Mouse (Mus musculus): Measurements from ENCODE around the gene Tunar.

Gene Tunar

GRCm38 (mm10) chr12:105333570-105333969 lies at the start of gene Tunar:
Gene Tunar (plus strand): TSS chr12:105333870.
- DNase-seq (ENCODE audit: low spot score in 2 of 2) = no peak

- DNase-seq (ENCODE audit: low spot score in 2 of 2) = peak in 1 of 2 experiments; percentile 32
These were observed 21.1 kb upstream of the Tunar start for GRCm38 (mm10) chr12:105312571-105313035.

GRCm38 (mm10) chr12:105314328-105314727 lies 19.3 kb upstream of the Tunar start:
- DNase-seq (ENCODE audit: low spot score in 2 of 2) = no peak

- DNase-seq (ENCODE audit: low spot score in 2 of 2) = no peak
These were observed 11.5 kb upstream of the Tunar start for GRCm38 (mm10) chr12:105322160-105322559.

- peak in 1 of 2 experiments; percentile 49 for DNase-seq (ENCODE audit: low spot score in 2 of 2)
These were observed 6.6 kb upstream of the Tunar start for GRCm38 (mm10) chr12:105327051-105327450.

- no peak for DNase-seq (ENCODE audit: low spot score in 2 of 2)
These were observed 5.3 kb upstream of the Tunar start for GRCm38 (mm10) chr12:105328396-105328795.

- DNase-seq (ENCODE audit: low spot score in 2 of 2) = no peak
These were observed 2.4 kb downstream of the Tunar start for GRCm38 (mm10) chr12:105336094-105336420.

- DNase-seq (ENCODE audit: low spot score in 2 of 2) = peak; percentile 52 to 60
These were observed 3.0 kb downstream of the Tunar start for GRCm38 (mm10) chr12:105336421-105337289.

- no peak for DNase-seq (ENCODE audit: low spot score in 2 of 2)
These were observed 3.8 kb downstream of the Tunar start for GRCm38 (mm10) chr12:105337290-105338005.

- DNase-seq (ENCODE audit: low spot score in 2 of 2) = no peak
These were observed 4.7 kb downstream of the Tunar start for GRCm38 (mm10) chr12:105338256-105338977.

- no peak for DNase-seq (ENCODE audit: low spot score in 2 of 2)
These were observed 7.9 kb downstream of the Tunar start for GRCm38 (mm10) chr12:105341523-105341922.

GRCm38 (mm10) chr12:105344460-105344859 lies 10.8 kb downstream of the Tunar start:
- no peak for DNase-seq (ENCODE audit: low spot score in 2 of 2)

- DNase-seq (ENCODE audit: low spot score in 2 of 2) = no peak
These were observed 13.2 kb downstream of the Tunar start for GRCm38 (mm10) chr12:105346861-105347260.

- peak in 1 of 2 experiments; percentile 44 for DNase-seq (ENCODE audit: low spot score in 2 of 2)
These were observed 13.6 kb downstream of the Tunar start for GRCm38 (mm10) chr12:105347261-105347660.

- peak; percentile 61 to 89 for DNase-seq (ENCODE audit: low spot score in 2 of 2)
These were observed 20.6 kb downstream of the Tunar start for GRCm38 (mm10) chr12:105354266-105354665.

GRCm38 (mm10) chr12:105354772-105355171 lies 21.1 kb downstream of the Tunar start:
- DNase-seq (ENCODE audit: low spot score in 2 of 2) = no peak

- DNase-seq (ENCODE audit: low spot score in 2 of 2) = no peak
These were observed 23.1 kb downstream of the Tunar start for GRCm38 (mm10) chr12:105356781-105357180.

GRCm38 (mm10) chr12:105363648-105364047 lies 30.0 kb downstream of the Tunar start:
- no peak for DNase-seq (ENCODE audit: low spot score in 2 of 2)

- DNase-seq (ENCODE audit: low spot score in 2 of 2) = no peak
These were observed 40.9 kb downstream of the Tunar start for GRCm38 (mm10) chr12:105374564-105374963.

GRCm38 (mm10) chr12:105376976-105377375 lies 43.3 kb downstream of the Tunar start:
- no peak for DNase-seq (ENCODE audit: low spot score in 2 of 2)

- DNase-seq (ENCODE audit: low spot score in 2 of 2) = no peak
These were observed 49.1 kb downstream of the Tunar start for GRCm38 (mm10) chr12:105382733-105383132.

GRCm38 (mm10) chr12:105394671-105395070 lies 61.0 kb downstream of the Tunar start:
- no peak for DNase-seq (ENCODE audit: low spot score in 2 of 2)

Data from cerebellum, postnatal 4 days (tissue).